Mouse (Mus musculus): ENCODE results near the gene Trpm1.

DNA sequence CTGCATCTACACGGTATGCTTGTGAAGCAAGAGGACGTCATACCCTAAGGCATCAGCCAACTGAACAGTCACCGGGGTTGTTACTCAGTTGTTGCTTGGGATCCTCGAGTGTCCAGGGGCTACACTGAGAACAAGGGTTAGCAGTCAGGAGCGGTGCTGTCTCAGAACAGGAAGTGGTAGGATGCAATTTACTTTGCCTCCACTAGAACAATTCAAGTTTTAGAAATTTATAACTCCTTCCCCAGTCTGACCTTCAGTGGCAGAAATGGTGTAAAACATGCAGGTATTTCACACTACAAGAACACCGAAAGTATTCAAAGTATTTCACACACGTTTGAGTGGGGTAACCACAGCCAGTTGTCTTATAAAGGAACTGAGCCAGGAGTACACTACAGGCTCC, 66.1 kb downstream of the Trpm1 start:
- no peak for TF ChIP-seq EP300 (IDR thresholded peaks at IDR 0.05; ENCODE audit: low read depth)
- no peak for TF ChIP-seq CTCF (IDR thresholded peaks at IDR 0.05; ENCODE audit: low read depth)
